Mouse (Mus musculus): ENCODE measurements around the gene Iqsec1.

GRCm38 (mm10) chr6:90789520-90789919 is 199.0 kb downstream of the Iqsec1 start:
- no peak for TF ChIP-seq CTCF (IDR thresholded peaks at IDR 0.05; ENCODE audit: low read depth)
- TF ChIP-seq EP300 (IDR thresholded peaks at IDR 0.05; ENCODE audit: low read depth), result no peak

All from heart, postnatal 0 days (tissue).